Mouse (Mus musculus): ENCODE measurements at regions not wholly inside any gene's neighbourhood (a gene's known extent, or its start where the extent isn't known, plus 50 kb on each side); places are given as distances from the start of the nearest gene placed in this dataset.
"Not testable (repeated sequence)": the region's sequence is repeated elsewhere in the genome, so short reads cannot be mapped to it uniquely, and the experiment has no call there.

- not testable (repeated sequence) for DNase-seq (ENCODE audit: low spot score in 2 of 2)
These were observed 446.9 kb upstream of the Olfr1507 start for GRCm38 (mm10) chr14:52942438-52942837.

GRCm38 (mm10) chr14:52941747-52942146 is 446.2 kb upstream of the Olfr1507 start:
- not testable (repeated sequence) for DNase-seq (ENCODE audit: low spot score in 2 of 2)

GRCm38 (mm10) chr14:52920138-52920537 is 424.6 kb upstream of the Olfr1507 start:
- not testable (repeated sequence) for DNase-seq (ENCODE audit: low spot score in 2 of 2)

GRCm38 (mm10) chr14:52913814-52914213 is 418.3 kb upstream of the Olfr1507 start:
- DNase-seq (ENCODE audit: low spot score in 2 of 2) = not testable (repeated sequence)

GRCm38 (mm10) chr14:52899629-52900028 is 404.1 kb upstream of the Olfr1507 start:
- not testable (repeated sequence) for DNase-seq (ENCODE audit: low spot score in 2 of 2)

GRCm38 (mm10) chr14:52898310-52898709 is 402.8 kb upstream of the Olfr1507 start:
- not testable (repeated sequence) for DNase-seq (ENCODE audit: low spot score in 2 of 2)

- DNase-seq (ENCODE audit: low spot score in 2 of 2) = not testable (repeated sequence)
These were observed 384.4 kb upstream of the Olfr1507 start for GRCm38 (mm10) chr14:52879978-52880377.

GRCm38 (mm10) chr14:52863841-52864240 is 368.3 kb upstream of the Olfr1507 start:
- not testable (repeated sequence) for DNase-seq (ENCODE audit: low spot score in 2 of 2)

- DNase-seq (ENCODE audit: low spot score in 2 of 2) = not testable (repeated sequence)
These were observed 367.6 kb upstream of the Olfr1507 start for GRCm38 (mm10) chr14:52863107-52863506.

GRCm38 (mm10) chr14:52862491-52862890 is 366.9 kb upstream of the Olfr1507 start:
- DNase-seq (ENCODE audit: low spot score in 2 of 2) = not testable (repeated sequence)

- DNase-seq (ENCODE audit: low spot score in 2 of 2) = not testable (repeated sequence)
These were observed 359.8 kb upstream of the Olfr1507 start for GRCm38 (mm10) chr14:52855339-52855738.

GRCm38 (mm10) chr14:52853598-52853997 is 358.0 kb upstream of the Olfr1507 start:
- not testable (repeated sequence) for DNase-seq (ENCODE audit: low spot score in 2 of 2)

- DNase-seq (ENCODE audit: low spot score in 2 of 2) = not testable (repeated sequence)
These were observed 352.4 kb upstream of the Olfr1507 start for GRCm38 (mm10) chr14:52847970-52848369.

GRCm38 (mm10) chr14:52824005-52824404 is 328.5 kb upstream of the Olfr1507 start:
- DNase-seq (ENCODE audit: low spot score in 2 of 2) = not testable (repeated sequence)

GRCm38 (mm10) chr14:52821617-52822016 is 326.1 kb upstream of the Olfr1507 start:
- not testable (repeated sequence) for DNase-seq (ENCODE audit: low spot score in 2 of 2)

GRCm38 (mm10) chr14:52811128-52811415 is 315.5 kb upstream of the Olfr1507 start:
- not testable (repeated sequence) for DNase-seq (ENCODE audit: low spot score in 2 of 2)

- DNase-seq (ENCODE audit: low spot score in 2 of 2) = peak; percentile 62 to 63
These were observed 315.0 kb upstream of the Olfr1507 start for GRCm38 (mm10) chr14:52810275-52811127.

GRCm38 (mm10) chr14:52801705-52802104 is 306.2 kb upstream of the Olfr1507 start:
- not testable (repeated sequence) for DNase-seq (ENCODE audit: low spot score in 2 of 2)

- not testable (repeated sequence) for DNase-seq (ENCODE audit: low spot score in 2 of 2)
These were observed 297.1 kb upstream of the Olfr1507 start for GRCm38 (mm10) chr14:52792600-52792999.

GRCm38 (mm10) chr14:52791828-52792227 is 296.3 kb upstream of the Olfr1507 start:
- DNase-seq (ENCODE audit: low spot score in 2 of 2) = not testable (repeated sequence)

GRCm38 (mm10) chr14:52782832-52783231 is 287.3 kb upstream of the Olfr1507 start:
- not testable (repeated sequence) for DNase-seq (ENCODE audit: low spot score in 2 of 2)

- DNase-seq (ENCODE audit: low spot score in 2 of 2) = peak; percentile 4 to 18
These were observed 280.3 kb upstream of the Olfr1507 start for GRCm38 (mm10) chr14:52775816-52776215.

GRCm38 (mm10) chr14:52769450-52769849 is 273.9 kb upstream of the Olfr1507 start:
- DNase-seq (ENCODE audit: low spot score in 2 of 2) = not testable (repeated sequence)

All from layer of hippocampus, postnatal 10 days (tissue).